Mouse (Mus musculus) c-Kit-positive CD71-positive TER-119-negative erythroid progenitor cells, embryonic 14.5 days (primary cell): ENCODE results near the gene Tspan12.

Experiments used
- DNase-seq: peaks from one replicate; pipeline ENCODE4 v3.0.0-alpha.2; 2013; ENCODE audit warnings: low read depth

Tspan12 gene

DNA sequence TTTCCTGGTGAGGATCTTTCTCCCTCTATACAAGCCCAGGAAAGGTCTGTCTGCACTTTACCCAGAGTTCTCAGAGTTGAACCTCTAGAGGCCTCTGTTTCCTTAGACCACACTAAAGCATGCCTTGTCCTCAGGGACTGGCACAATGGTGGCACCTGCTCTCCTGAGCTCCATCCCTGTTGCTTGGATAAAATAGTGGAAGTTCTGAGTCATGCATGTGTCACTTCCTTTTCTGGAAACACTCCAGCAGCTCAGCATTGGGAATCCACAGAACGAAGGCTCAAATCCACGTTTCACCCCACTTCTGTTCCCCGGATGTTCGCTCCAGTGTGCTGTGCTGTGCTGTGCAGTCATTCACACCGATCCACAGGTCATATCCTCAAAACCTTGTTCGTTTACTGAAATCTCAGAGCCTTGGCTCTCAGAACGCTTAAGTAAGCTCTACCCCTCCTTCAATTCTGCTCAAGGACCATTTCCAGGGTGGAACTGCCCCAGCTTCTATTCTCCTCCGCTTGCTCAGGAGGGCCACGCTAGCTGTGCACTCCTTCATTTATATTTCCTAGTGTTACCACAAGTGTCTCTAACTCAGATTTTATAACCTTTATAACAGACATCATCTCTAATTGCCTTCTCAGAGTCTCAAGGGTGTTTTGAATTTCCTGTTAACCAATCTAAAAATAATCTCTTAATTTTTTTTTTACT is 83.4 kb downstream of the Tspan12 start:
- no peak for DNase-seq

DNA sequence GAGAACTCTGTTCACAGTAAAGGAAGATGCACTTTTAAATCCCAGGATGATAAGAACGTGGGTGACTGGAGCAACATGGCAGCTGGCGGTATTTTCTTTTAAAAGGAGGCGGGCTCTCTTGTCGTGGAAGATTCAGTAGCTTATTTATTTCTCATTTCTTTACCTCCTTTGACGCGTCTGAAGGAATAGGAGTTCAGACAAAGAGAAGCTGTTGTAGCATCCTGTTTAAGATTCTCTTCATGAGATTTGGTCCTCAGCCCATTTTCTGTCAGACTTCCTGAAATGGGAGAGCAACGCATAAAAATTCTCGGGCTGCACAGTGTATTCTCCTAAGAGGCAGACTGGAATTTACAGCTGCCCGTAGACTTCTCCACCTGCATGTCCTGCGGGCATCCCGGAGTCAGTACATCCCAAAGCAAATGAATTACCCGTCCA is 84.5 kb downstream of the Tspan12 start:
- DNase-seq = no peak

DNA sequence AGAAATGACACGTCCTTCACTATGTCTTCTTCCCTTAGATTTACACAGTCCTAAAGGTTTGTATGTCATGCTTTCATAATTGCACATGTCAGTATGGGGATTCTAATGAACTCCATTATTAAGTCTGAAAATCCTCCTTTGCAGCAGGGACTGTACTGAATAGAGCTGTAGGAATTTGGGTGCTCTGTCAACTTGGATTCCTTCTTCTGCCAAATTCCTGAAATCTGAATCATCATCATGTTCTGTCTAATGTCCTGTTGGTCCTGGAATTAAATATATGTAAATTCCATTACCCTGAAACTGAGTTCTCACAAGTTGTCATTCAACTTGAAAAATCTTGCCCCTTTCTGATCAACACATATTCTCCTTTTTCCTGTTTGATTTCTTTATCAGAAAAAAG is 104.8 kb downstream of the Tspan12 start:
- DNase-seq = no peak

DNA sequence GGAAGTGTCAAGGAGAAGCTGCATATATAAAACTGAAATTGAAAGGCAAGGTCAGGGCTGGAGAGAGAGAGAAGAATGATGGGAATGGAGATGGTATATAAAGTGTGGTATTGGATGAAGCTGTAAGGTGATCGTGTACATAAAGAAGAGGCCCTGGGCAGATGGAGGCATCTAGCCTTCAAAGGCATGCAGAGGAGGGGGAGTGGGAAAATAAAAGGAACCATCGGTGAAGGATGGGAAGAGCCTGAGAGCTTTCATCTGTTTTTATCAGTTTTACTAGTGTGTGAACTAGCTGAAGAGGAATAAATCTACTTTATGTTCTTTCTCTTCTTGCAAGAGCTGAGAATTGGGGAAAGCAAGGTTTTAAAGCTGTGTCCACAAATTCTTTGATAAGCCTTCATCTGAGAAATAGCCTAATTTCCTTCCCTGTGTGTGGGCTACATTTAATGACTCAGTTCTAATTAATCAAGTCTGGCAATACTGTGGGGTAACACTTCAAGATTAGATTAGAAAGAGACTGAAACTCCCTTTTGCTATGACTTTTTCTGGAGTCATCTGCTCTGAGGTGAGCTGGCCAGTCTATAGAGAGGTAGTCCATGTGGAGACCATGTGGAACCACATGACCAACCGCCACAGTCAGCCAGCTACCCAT is 107.6 kb downstream of the Tspan12 start:
- no peak for DNase-seq

DNA sequence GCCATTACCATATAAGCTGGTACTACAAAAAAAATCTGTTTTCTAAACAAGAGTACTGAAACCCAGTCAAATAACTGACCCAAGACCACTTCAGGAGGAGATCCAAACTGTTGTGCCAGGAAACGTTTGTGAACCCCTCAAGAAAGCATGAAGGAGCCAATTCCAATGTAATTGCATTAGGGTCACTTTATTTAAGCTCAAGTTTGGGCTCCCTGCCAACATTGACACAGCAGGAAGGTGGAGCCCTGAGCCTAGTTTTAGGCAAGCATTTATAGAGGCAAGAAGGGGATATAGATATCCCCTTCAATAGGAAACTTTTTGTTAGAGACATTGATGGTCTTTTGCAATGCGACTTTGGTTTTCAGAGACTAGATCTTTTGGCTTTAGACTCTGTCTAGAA is 111.7 kb downstream of the Tspan12 start:
- DNase-seq = no peak

DNA sequence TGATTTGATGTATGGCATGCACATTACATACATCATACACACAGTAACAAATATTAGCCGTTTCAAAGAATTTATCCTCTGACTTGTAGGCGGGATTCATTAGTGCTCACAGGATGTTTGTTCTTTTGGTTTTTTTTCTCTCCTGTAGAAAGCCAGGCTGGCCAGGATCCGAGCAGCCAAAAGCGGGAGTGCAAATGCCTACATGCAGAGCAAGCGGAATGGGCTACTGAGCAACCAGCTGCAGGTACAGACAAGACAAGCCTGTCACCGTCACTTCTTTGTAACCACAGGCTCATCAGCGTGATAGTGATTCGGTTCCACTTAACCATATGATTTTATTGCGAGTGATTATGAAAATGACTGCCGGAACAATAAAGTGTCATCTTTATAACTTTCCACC is 130.1 kb downstream of the Tspan12 start:
- DNase-seq = no peak
